Mouse (Mus musculus) B cell, adult 67 days (primary cell): ENCODE data around the gene Arsj. TPM values are rescaled to one million over a fixed set of nuclear protein-coding genes. Genes with fewer than 3 reads are reported as not detected.

ENCODE experiments used
- total RNA-seq, 2 experiments: library from RNA; stranded (reverse); gene quantifications; 4 replicates each; pipeline ENCODE4 v1.2.4; 2023

Arsj gene
- not detected for total RNA-seq

DNA sequence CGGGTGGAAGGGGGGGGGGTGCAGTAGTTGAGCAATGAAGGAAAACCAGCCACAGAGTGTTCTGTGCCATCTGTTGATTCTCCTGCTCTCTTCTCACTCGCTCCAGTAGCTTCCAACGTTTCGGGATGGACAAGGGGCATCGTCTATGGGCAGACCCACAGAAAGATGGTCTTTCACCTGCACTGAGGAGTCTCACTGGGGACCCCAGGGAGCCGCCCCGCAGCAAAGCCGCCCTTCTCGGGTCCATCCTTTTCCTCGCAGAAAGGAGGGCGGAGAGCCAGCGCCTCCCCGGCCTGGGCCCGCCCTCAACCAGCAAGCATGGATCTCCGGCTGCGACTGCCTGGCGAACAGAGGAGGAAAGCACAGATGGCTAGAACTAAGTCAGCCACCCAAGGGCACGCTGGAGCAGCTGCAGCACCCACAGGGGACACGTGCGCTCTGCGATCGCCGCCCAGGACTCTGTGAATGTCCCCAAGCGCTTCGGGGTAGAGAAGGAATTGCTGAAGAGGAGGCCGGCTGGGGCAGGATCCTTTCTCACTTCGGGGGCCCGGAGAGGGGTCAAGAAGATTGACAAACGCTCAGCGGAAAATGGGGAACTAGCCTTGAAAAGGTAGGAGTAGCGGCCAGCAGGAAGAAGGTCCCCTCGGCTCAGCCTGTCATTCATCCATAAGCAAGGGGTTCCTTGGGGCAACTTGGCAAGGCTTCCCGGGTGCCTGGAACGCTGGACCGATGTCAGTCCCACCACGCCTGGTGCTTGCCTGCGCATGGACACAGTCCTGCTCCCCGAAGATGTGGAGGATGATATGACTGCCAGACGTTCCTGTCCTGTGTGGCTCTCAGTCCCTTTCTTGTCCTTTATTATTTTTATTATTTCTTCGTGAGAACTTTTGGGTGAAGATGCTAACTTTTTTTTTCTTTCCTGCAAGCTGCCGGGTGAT, at the start of gene Arsj:
Gene Arsj, plus strand, starts transcription at position 117 of the 938 bp plus-strand sequence.

Other genes starting within 250 kb of the Arsj start
- 100 to 1,000 TPM; 169 to 187 TPM for gene Camk2d, start 232.6 kb downstream of the Arsj start, total RNA-seq